Mouse (Mus musculus): ENCODE results near the gene Fbxl22. TPM values are rescaled to one million over a fixed set of nuclear protein-coding genes. Genes with fewer than 3 reads are reported as not detected.

The Fbxl22 gene
- polyA plus RNA-seq, 1 experiment from 2014 or later = 3.2 TPM

- WGBS = 77% methylated on average over 9 of the region's 9 CpGs
- peaks cover 54% of the 10 kb centered on the region for H3K36me3 ChIP-seq (ENCODE audit: insufficient read depth, low read length)
These were observed 9.1 kb downstream of the Fbxl22 start for GRCm38 (mm10) chr9:66505141-66505917.

GRCm38 (mm10) chr9:66504518-66504917 lies 9.9 kb downstream of the Fbxl22 start:
- Histone ChIP-seq H3K4me2 (ENCODE audit: low read length) (no peak overlapping the region), H3K9me3 (replicated peaks; ENCODE audit: low read length) (no peaks in the 10 kb centered on the region), H3K27me3 (ENCODE audit: insufficient read depth, low read length) (no peaks in the 10 kb centered on the region), H3K4me1 (replicated peaks; ENCODE audit: insufficient read depth, low read length) (no peaks in the 10 kb centered on the region), H3K27ac (no peak overlapping the region), H3K4me3 (replicated peaks; ENCODE audit: low read depth, low read length) (no peak overlapping the region), H3K9ac (ENCODE audit: low read depth, low read length) (no peak overlapping the region), H3K36me3 (ENCODE audit: insufficient read depth, low read length) (peaks cover 55% of the 10 kb centered on the region)
- DNase-seq (ENCODE audit: low spot score) (no peak), ATAC-seq (replicated peaks; ENCODE audit: low FRiP score, low read depth) (no peak)
- 85% methylated on average over 13 of the region's 13 CpGs for WGBS
- TF ChIP-seq CTCF (IDR thresholded peaks at IDR 0.05; ENCODE audit: low read depth) = no peak

More at GRCm38 (mm10) chr9:66505141-66505917, 9.1 kb downstream of the Fbxl22 start:
- Histone ChIP-seq H3K9me3 (replicated peaks; ENCODE audit: low read length) (no peaks in the 10 kb centered on the region), H3K27ac (no peak overlapping the region), H3K4me2 (ENCODE audit: low read length) (no peak overlapping the region), H3K4me1 (replicated peaks; ENCODE audit: insufficient read depth, low read length) (no peaks in the 10 kb centered on the region), H3K4me3 (replicated peaks; ENCODE audit: low read depth, low read length) (no peak overlapping the region), H3K27me3 (ENCODE audit: insufficient read depth, low read length) (no peaks in the 10 kb centered on the region), H3K9ac (ENCODE audit: low read depth, low read length) (no peak overlapping the region)
- ATAC-seq (replicated peaks; ENCODE audit: low FRiP score, low read depth) = no peak
- TF ChIP-seq CTCF (IDR thresholded peaks at IDR 0.05; ENCODE audit: low read depth) = no peak
- no peak for DNase-seq (ENCODE audit: low spot score)

GRCm38 (mm10) chr9:66503879-66504411 lies 10.4 kb downstream of the Fbxl22 start:
- no peak for TF ChIP-seq CTCF (IDR thresholded peaks at IDR 0.05; ENCODE audit: low read depth)
- H3K4me1 ChIP-seq (replicated peaks; ENCODE audit: insufficient read depth, low read length) = no peaks in the 10 kb centered on the region
- H3K27me3 ChIP-seq (ENCODE audit: insufficient read depth, low read length) = no peaks in the 10 kb centered on the region
- ATAC-seq (replicated peaks; ENCODE audit: low FRiP score, low read depth) (no peak), DNase-seq (ENCODE audit: low spot score) (no peak)
- WGBS = 86% methylated on average over 4 of the region's 4 CpGs
- no peak overlapping the region for H3K27ac ChIP-seq
- H3K4me2 ChIP-seq (ENCODE audit: low read length) = no peak overlapping the region
- peaks cover 51% of the 10 kb centered on the region for H3K36me3 ChIP-seq (ENCODE audit: insufficient read depth, low read length)
- no peak overlapping the region for H3K4me3 ChIP-seq (replicated peaks; ENCODE audit: low read depth, low read length)
- H3K9me3 ChIP-seq (replicated peaks; ENCODE audit: low read length) = no peaks in the 10 kb centered on the region
- H3K9ac ChIP-seq (ENCODE audit: low read depth, low read length) = no peak overlapping the region

GRCm38 (mm10) chr9:66501248-66501647 lies 13.1 kb downstream of the Fbxl22 start:
- no peak for ATAC-seq (replicated peaks; ENCODE audit: low FRiP score, low read depth)
- Histone ChIP-seq H3K9me3 (replicated peaks; ENCODE audit: low read length) (no peaks in the 10 kb centered on the region), H3K27me3 (ENCODE audit: insufficient read depth, low read length) (no peaks in the 10 kb centered on the region), H3K4me1 (replicated peaks; ENCODE audit: insufficient read depth, low read length) (no peaks in the 10 kb centered on the region), H3K36me3 (ENCODE audit: insufficient read depth, low read length) (peaks cover 49% of the 10 kb centered on the region), H3K4me3 (replicated peaks; ENCODE audit: low read depth, low read length) (no peak overlapping the region), H3K4me2 (ENCODE audit: low read length) (no peak overlapping the region), H3K9ac (ENCODE audit: low read depth, low read length) (no peak overlapping the region), H3K27ac (no peak overlapping the region)
- no peak for TF ChIP-seq CTCF (IDR thresholded peaks at IDR 0.05; ENCODE audit: low read depth)
- DNase-seq (ENCODE audit: low spot score) = no peak
- 76% methylated on average over 2 of the region's 2 CpGs for WGBS

GRCm38 (mm10) chr9:66493992-66494391 lies 20.4 kb downstream of the Fbxl22 start:
- Histone ChIP-seq H3K4me1 (replicated peaks; ENCODE audit: insufficient read depth, low read length) (no peaks in the 10 kb centered on the region), H3K36me3 (ENCODE audit: insufficient read depth, low read length) (peaks cover 54% of the 10 kb centered on the region; the same call in 1 of the 2 replicates), H3K4me2 (ENCODE audit: low read length) (no peak overlapping the region), H3K27ac (no peak overlapping the region), H3K4me3 (replicated peaks; ENCODE audit: low read depth, low read length) (no peak overlapping the region), H3K9ac (ENCODE audit: low read depth, low read length) (no peak overlapping the region), H3K27me3 (ENCODE audit: insufficient read depth, low read length) (no peaks in the 10 kb centered on the region), H3K9me3 (replicated peaks; ENCODE audit: low read length) (no peaks in the 10 kb centered on the region)
- no peak for TF ChIP-seq CTCF (IDR thresholded peaks at IDR 0.05; ENCODE audit: low read depth)
- ATAC-seq (replicated peaks; ENCODE audit: low FRiP score, low read depth) (no peak), DNase-seq (ENCODE audit: low spot score) (no peak)

GRCm38 (mm10) chr9:66492361-66492760 lies 22.0 kb downstream of the Fbxl22 start:
- H3K36me3 ChIP-seq (ENCODE audit: insufficient read depth, low read length) = peaks cover 52% of the 10 kb centered on the region; the same call in 1 of the 2 replicates
- H3K27me3 ChIP-seq (ENCODE audit: insufficient read depth, low read length) = no peaks in the 10 kb centered on the region
- no peak overlapping the region for H3K27ac ChIP-seq
- 83% methylated on average over 1 of the region's 1 CpGs for WGBS
- no peak overlapping the region for H3K4me2 ChIP-seq (ENCODE audit: low read length)
- no peak overlapping the region for H3K9ac ChIP-seq (ENCODE audit: low read depth, low read length)
- ATAC-seq (replicated peaks; ENCODE audit: low FRiP score, low read depth) = no peak
- H3K4me3 ChIP-seq (replicated peaks; ENCODE audit: low read depth, low read length) = no peak overlapping the region
- no peaks in the 10 kb centered on the region for H3K4me1 ChIP-seq (replicated peaks; ENCODE audit: insufficient read depth, low read length)
- TF ChIP-seq CTCF (IDR thresholded peaks at IDR 0.05; ENCODE audit: low read depth) = no peak
- DNase-seq (ENCODE audit: low spot score) = no peak
- no peaks in the 10 kb centered on the region for H3K9me3 ChIP-seq (replicated peaks; ENCODE audit: low read length)
